Comparison of ENCODE assay signal across 24 mouse cellular contexts in genomic region chr9:21154787-21155186, GRCm38 (mm10). TPM values are rescaled to one million over a fixed set of nuclear protein-coding genes. Genes with fewer than 3 reads are reported as not detected.
DNase-seq lines count a peak whose midpoint lies in the region; ATAC-seq and TF ChIP-seq lines count a peak whose summit lies in the region.
"Had no signal": no experiment of that assay in that cellular context is flagged by ENCODE, and none has a peak within 500 bp of the region (broad histone marks: within the 10 kb centered on the region; RNA-seq: fewer than 3 reads in every experiment).

No protein-coding gene starts in this region.

- TF ChIP-seq EP300 in MEL (IDR thresholded peaks at IDR 0.05; ENCODE audit: low read depth in 1 of 2, low read length in 2 of 2) = peak; percentile 42 to 81; a peak in 3 of 4 replicates

- H3K27me3 ChIP-seq in MEL (ENCODE audit: control insufficient read depth in 1 of 2, insufficient read depth in 2 of 2, low read length in 2 of 2) = no peaks in the 10 kb centered on the region
- H3K27me3 ChIP-seq in hindbrain, embryonic 14.5 days (ENCODE audit: control insufficient read depth, insufficient read depth, low read length) = no peaks in the 10 kb centered on the region
- H3K27me3 ChIP-seq: embryonic facial prominence, embryonic 12.5 days; embryonic facial prominence, embryonic 15.5 days had no signal

- peak in 1 of 2 experiments; percentile 72; a peak in 2 of 4 replicates for TF ChIP-seq POLR2A in MEL (IDR thresholded peaks at IDR 0.05; ENCODE audit: control insufficient read depth in 1 of 2, insufficient read depth in 1 of 2, low read depth in 1 of 2, low read length in 2 of 2, poor library complexity in 1 of 2)

- 89% methylated on average over 3 of the region's 3 CpGs for WGBS in hindbrain, embryonic 14.5 days

- H3K36me3 ChIP-seq in MEL (ENCODE audit: control insufficient read depth in 1 of 2, insufficient read depth in 2 of 2, low read length in 2 of 2) = peaks cover 0 to 16% of the 10 kb centered on the region in 2 experiments; a peak in 2 of 4 replicates
- no peaks in the 10 kb centered on the region for H3K36me3 ChIP-seq in hindbrain, embryonic 14.5 days (replicated peaks; ENCODE audit: control insufficient read depth, insufficient read depth)
- H3K36me3 ChIP-seq: embryonic facial prominence, embryonic 12.5 days; embryonic facial prominence, embryonic 15.5 days; forebrain, embryonic 10.5 days; forebrain, embryonic 12.5 days; G1E had no signal

- DNase-seq in 416B (ENCODE audit: low read depth) (peak; percentile 44), A20 (ENCODE audit: low read depth, low spot score) (peak; percentile 42), MEL (ENCODE audit: low read depth, low spot score) (peak; percentile 91)
- no peak for DNase-seq in heart, adult 11 months
- no peak for DNase-seq in hindbrain, embryonic 14.5 days (ENCODE audit: low spot score)
- DNase-seq in right cerebral cortex, postnatal 25 days = no peak
- DNase-seq: adrenal gland, adult 8-10 months; adrenal gland, postnatal 36 days; cerebellum, adult 11-12 months; cerebellum, adult 2 months; cerebellum, adult 9-10 months; cerebellum, postnatal 10 days; cerebellum, postnatal 25 days; embryo, embryonic 11 days had no signal

- peak overlapping the region; percentile 22 for H3K9ac ChIP-seq in MEL (ENCODE audit: control insufficient read depth, low read depth, low read length, poor library complexity, severe bottlenecking)
- no peak overlapping the region for H3K9ac ChIP-seq in hindbrain, embryonic 14.5 days
- H3K9ac ChIP-seq: embryonic facial prominence, embryonic 12.5 days; forebrain, embryonic 12.5 days had no signal

- TF ChIP-seq CTCF in MEL (IDR thresholded peaks at IDR 0.05 in 2 of 3, conservative IDR thresholded peaks at IDR 0.05 in 1 of 3; ENCODE audit: control insufficient read depth in 1 of 3, insufficient read depth in 1 of 3, low read depth in 2 of 3, low read length in 3 of 3, poor library complexity in 1 of 3, severe bottlenecking in 1 of 3) = no peak

- no peaks in the 10 kb centered on the region for H3K9me3 ChIP-seq in MEL (replicated peaks; ENCODE audit: insufficient read depth, low read length)
- no peaks in the 10 kb centered on the region for H3K9me3 ChIP-seq in hindbrain, embryonic 14.5 days (ENCODE audit: control insufficient read depth, low read length)
- H3K9me3 ChIP-seq: embryonic facial prominence, embryonic 12.5 days; embryonic facial prominence, embryonic 15.5 days; forebrain, embryonic 12.5 days; G1E had no signal

- ATAC-seq in granulocyte monocyte progenitor cell, adult 5-6 weeks (replicated peaks; ENCODE audit: poor library complexity, severe bottlenecking) = 0 out of 2 replicates have a peak, but pooled peaks have one; percentile 14
- no peak for ATAC-seq in activated CD4-positive, CD25-positive, alpha-beta regulatory T cell, adult 4 months
- no peak for ATAC-seq in hindbrain, embryonic 14.5 days (ENCODE audit: low FRiP score)
- ATAC-seq: forebrain, embryonic 14.5 days; forebrain, embryonic 16.5 days had no signal

- H3K4me3 ChIP-seq in MEL (ENCODE audit: control insufficient read depth in 1 of 2, insufficient read depth in 1 of 2, low read depth in 2 of 2, low read length in 2 of 2) = no peak overlapping the region
- H3K4me3 ChIP-seq in hindbrain, embryonic 14.5 days (replicated peaks; ENCODE audit: low read length) = no peak overlapping the region
- H3K4me3 ChIP-seq: embryonic facial prominence, embryonic 12.5 days; erythroblast, embryonic 14.5 days; forebrain, embryonic 10.5 days; forebrain, embryonic 12.5 days had no signal

- peak overlapping the region; percentile 62 for H3K27ac ChIP-seq in MEL (ENCODE audit: control insufficient read depth, low read depth, low read length)
- H3K27ac ChIP-seq in hindbrain, embryonic 14.5 days = no peak overlapping the region
- H3K27ac ChIP-seq: forebrain, embryonic 12.5 days had no signal

- peaks cover 12 to 25% of the 10 kb centered on the region in 2 experiments for H3K4me1 ChIP-seq in MEL (ENCODE audit: control insufficient read depth in 1 of 2, insufficient read depth in 2 of 2, low read length in 2 of 2)
- H3K4me1 ChIP-seq in hindbrain, embryonic 14.5 days (replicated peaks; ENCODE audit: control insufficient read depth, insufficient read depth, low read length) = no peaks in the 10 kb centered on the region

- TF ChIP-seq RAD21 in MEL (IDR thresholded peaks at IDR 0.05; ENCODE audit: low read depth, low read length) = no peak

- H3K79me2 ChIP-seq in MEL (ENCODE audit: control insufficient read depth, insufficient read depth, low read length, poor library complexity) = peaks cover 3% of the 10 kb centered on the region; the same call in 1 of the 2 replicates

- no peak overlapping the region for H3K4me2 ChIP-seq in hindbrain, embryonic 14.5 days (replicated peaks)
- H3K4me2 ChIP-seq: forebrain, embryonic 12.5 days had no signal

TF ChIP-seq in MEL, 35 proteins besides CTCF, POLR2A, EP300 and RAD21 (continues in another document):
- TF ChIP-seq GABPA (IDR thresholded peaks at IDR 0.05; ENCODE audit: low read depth, low read length) = no peak
- TF ChIP-seq USF2 (IDR thresholded peaks at IDR 0.05; ENCODE audit: borderline replicate concordance in 1 of 2, insufficient read depth in 1 of 2, low read depth in 1 of 2, low read length in 2 of 2) = no peak
- peak; percentile 74 for TF ChIP-seq ETS1 (IDR thresholded peaks at IDR 0.05; ENCODE audit: low read depth, low read length)
- TF ChIP-seq TAL1 (IDR thresholded peaks at IDR 0.05; ENCODE audit: low read length) = 0 out of 2 replicates have a peak, but pooled peaks have one; percentile 12
- TF ChIP-seq NELFE (IDR thresholded peaks at IDR 0.05; ENCODE audit: low read depth, low read length) = peak; percentile 53; the same call in 1 of the 2 replicates
- TF ChIP-seq NRF1 (IDR thresholded peaks at IDR 0.05; ENCODE audit: insufficient read depth, low read depth, low read length, poor library complexity, severe bottlenecking) = no peak
- no peak for TF ChIP-seq SMC3 (IDR thresholded peaks at IDR 0.05; ENCODE audit: low read depth, low read length)
- TF ChIP-seq ZC3H11A (IDR thresholded peaks at IDR 0.05; ENCODE audit: low read depth, low read length) = no peak
- peak; percentile 97 for TF ChIP-seq MYC (IDR thresholded peaks at IDR 0.05; ENCODE audit: low read depth, low read length)
- no peak for TF ChIP-seq GATA1 (IDR thresholded peaks at IDR 0.05; ENCODE audit: low read depth, low read length)
- TF ChIP-seq MEF2A (IDR thresholded peaks at IDR 0.05; ENCODE audit: extremely low read depth, insufficient replicate concordance, low read depth, low read length, poor library complexity, severe bottlenecking) = no peak
- no peak for TF ChIP-seq BHLHE40 (IDR thresholded peaks at IDR 0.05; ENCODE audit: borderline replicate concordance, low read depth, low read length)
- no peak for TF ChIP-seq MAFK (IDR thresholded peaks at IDR 0.05; ENCODE audit: borderline replicate concordance, low read depth, low read length)
- no peak for TF ChIP-seq UBTF (IDR thresholded peaks at IDR 0.05; ENCODE audit: borderline replicate concordance, insufficient read depth, low read depth, low read length)
- TF ChIP-seq ELF1 (IDR thresholded peaks at IDR 0.05; ENCODE audit: low read depth, low read length) = peak; percentile 72
- TF ChIP-seq MXI1 (IDR thresholded peaks at IDR 0.05; ENCODE audit: low read depth, low read length) = peak; percentile 85
- peak; percentile 82 for TF ChIP-seq MAX (IDR thresholded peaks at IDR 0.05; ENCODE audit: low read length)
- no peak for TF ChIP-seq ZNF384 (IDR thresholded peaks at IDR 0.05; ENCODE audit: low read depth, low read length)
- no peak for TF ChIP-seq CHD1 (IDR thresholded peaks at IDR 0.05; ENCODE audit: low read depth, low read length)
- TF ChIP-seq TCF12 (IDR thresholded peaks at IDR 0.05; ENCODE audit: low read depth, low read length) = peak; percentile 65
- peak; percentile 90 for TF ChIP-seq TBP (IDR thresholded peaks at IDR 0.05; ENCODE audit: low read depth, low read length)
- TF ChIP-seq E2F4 (IDR thresholded peaks at IDR 0.05; ENCODE audit: borderline replicate concordance, low read depth, low read length) = no peak
- no peak for TF ChIP-seq MYB (IDR thresholded peaks at IDR 0.05; ENCODE audit: low read depth, low read length)
- peak; percentile 77 for TF ChIP-seq SIN3A (IDR thresholded peaks at IDR 0.05; ENCODE audit: low read length)

RNA-seq across cellular contexts. Expression of gene Cdc37, which starts 5.0 kb away (rescaled TPM):
- 751 and 779 TPM in 2 replicates for total RNA-seq in MEL (2012; rRNA removed)
- polyA plus RNA-seq in MEL (2012; ENCODE audit: insufficient read depth in 1 of 2, insufficient read length in 2 of 2, low read depth in 1 of 2, low replicate concordance in 2 of 2, missing spikeins in 1 of 2) = 1,000 to 10,000 TPM in 1 of 2 experiments, 100 to 1,000 TPM in 1; 914 to 1,631 TPM
- total RNA-seq in granulocyte monocyte progenitor cell, adult 5-6 weeks (2014; fragmentation: Nextera tagmentation) = 120 and 157 TPM in 2 replicates
- total RNA-seq in granulocyte monocyte progenitor cell, adult 5-6 weeks (2017) = 285 and 306 TPM in 2 replicates
- polyA plus RNA-seq in activated CD4-positive, CD25-positive, alpha-beta regulatory T cell, adult 4 months (2017; shearing (Covaris generic)) = 100 to 1,000 TPM; 102 to 129 TPM
- polyA plus RNA-seq in hindbrain, embryonic 14.5 days (2014; fragmentation: Nextera tagmentation; extraction: Ambion mirVana) = 192 and 215 TPM in 2 replicates

RNA-seq across cellular contexts. Expression of gene Pde4a, which starts 10.7 kb away (rescaled TPM):
- total RNA-seq in MEL (2012; rRNA removed) = 13.8 and 16.6 TPM in 2 replicates
- polyA plus RNA-seq in MEL (2012; ENCODE audit: insufficient read depth in 1 of 2, insufficient read length in 2 of 2, low read depth in 1 of 2, low replicate concordance in 2 of 2, missing spikeins in 1 of 2) = 10 to 100 TPM; 45.6 to 53.9 TPM
- 19.9 and 25.7 TPM in 2 replicates for total RNA-seq in granulocyte monocyte progenitor cell, adult 5-6 weeks (2014; fragmentation: Nextera tagmentation)
- total RNA-seq in granulocyte monocyte progenitor cell, adult 5-6 weeks (2017) = 3.8 and 4.1 TPM in 2 replicates
- polyA plus RNA-seq in activated CD4-positive, CD25-positive, alpha-beta regulatory T cell, adult 4 months (2017; shearing (Covaris generic)) = 1 to 10 TPM in 1 of 2 experiments, under 1 TPM in 1; 0.44 to 1.1 TPM
- polyA plus RNA-seq in hindbrain, embryonic 14.5 days (2014; fragmentation: Nextera tagmentation; extraction: Ambion mirVana) = 28.8 and 35.5 TPM in 2 replicates

RNA-seq across cellular contexts. Expression of gene Tyk2, which starts 23.7 kb away (rescaled TPM):
- 43.8 and 45.6 TPM in 2 replicates for total RNA-seq in MEL (2012; rRNA removed)
- polyA plus RNA-seq in MEL (2012; ENCODE audit: insufficient read depth in 1 of 2, insufficient read length in 2 of 2, low read depth in 1 of 2, low replicate concordance in 2 of 2, missing spikeins in 1 of 2) = 10 to 100 TPM in 1 of 2 experiments, not detected in 1; 63.3 TPM
- 27.1 and 28.6 TPM in 2 replicates for total RNA-seq in granulocyte monocyte progenitor cell, adult 5-6 weeks (2014; fragmentation: Nextera tagmentation)
- 19.0 and 19.8 TPM in 2 replicates for total RNA-seq in granulocyte monocyte progenitor cell, adult 5-6 weeks (2017)
- polyA plus RNA-seq in activated CD4-positive, CD25-positive, alpha-beta regulatory T cell, adult 4 months (2017; shearing (Covaris generic)) = 10 to 100 TPM; 30.0 to 60.9 TPM
- polyA plus RNA-seq in hindbrain, embryonic 14.5 days (2014; fragmentation: Nextera tagmentation; extraction: Ambion mirVana) = 7.3 and 8.4 TPM in 2 replicates

Comparison
In these comparisons a context has a peak if more than half of its experiments do, and no peak if none do; other contexts are left out.
1. DNase-seq: peak in 416B (single experiment), A20 (single experiment) and MEL (single experiment); none in heart, adult 11 months (single experiment), hindbrain, embryonic 14.5 days (single experiment) and right cerebral cortex, postnatal 25 days (single experiment).
2. RNA of gene Pde4a, which starts 10.7 kb away (polyA plus RNA-seq): 45.6 to 53.9 TPM in MEL and 28.8 to 35.5 TPM in hindbrain, embryonic 14.5 days; 0.44 to 1.1 TPM in activated CD4-positive, CD25-positive, alpha-beta regulatory T cell, adult 4 months; every median in the first group is over 10 times any median in the second.